Mouse (Mus musculus) hindbrain, embryonic 15.5 days (tissue): ENCODE measurements at regions not wholly inside any gene's neighbourhood (a gene's known extent, or its start where the extent isn't known, plus 50 kb on each side); places are given as distances from the start of the nearest gene placed in this dataset.

ENCODE experiments used
- ATAC-seq: fragments of 200-750 bp; cut with Nextera tagmentation; 2 replicates; pipeline ENCODE4 v1.8.0; 2017; ENCODE audit warnings: low read depth, moderate number of reproducible peaks, moderate TSS enrichment; ENCODE audit not compliant: low FRiP score
- H3K27ac ChIP-seq: fragments of 300-500 bp; sonication (generic); replicated peaks from 2 replicates; pipeline ENCODE4 v1.5.1; 2015; ENCODE audit warnings: mild to moderate bottlenecking, inconsistent platforms
- H3K27me3 ChIP-seq: fragments of 300-500 bp; sonication (generic); 2 replicates; pipeline ENCODE4 v1.6.1; 2015; ENCODE audit warnings: control low read depth, inconsistent platforms
- H3K36me3 ChIP-seq: fragments of 300-500 bp; sonication (generic); 2 replicates; pipeline ENCODE4 v1.6.1; 2015; ENCODE audit warnings: control low read depth, inconsistent platforms
- H3K4me1 ChIP-seq: fragments of 300-500 bp; sonication (generic); replicated peaks from 2 replicates; pipeline ENCODE4 v1.6.1; 2015; ENCODE audit warnings: control low read depth, inconsistent platforms
- H3K4me2 ChIP-seq: fragments of 300-500 bp; sonication (generic); 2 replicates; pipeline ENCODE4 v1.6.1; 2015; ENCODE audit warnings: moderate library complexity, mild to moderate bottlenecking, inconsistent platforms
- H3K4me3 ChIP-seq: fragments of 300-500 bp; sonication (generic); 2 replicates; pipeline ENCODE4 v1.5.1; 2015; ENCODE audit warnings: mild to moderate bottlenecking, inconsistent platforms
- H3K9ac ChIP-seq: fragments of 300-500 bp; sonication (generic); 2 replicates; pipeline ENCODE4 v1.6.1; 2015; ENCODE audit warnings: inconsistent platforms
- H3K9me3 ChIP-seq: fragments of 300-500 bp; sonication (generic); 2 replicates; pipeline ENCODE4 v1.6.1; 2016; ENCODE audit warnings: control low read depth, inconsistent platforms
- WGBS: fragments of 180-500 bp; shearing (Covaris S2); methylation state at CpG from one replicate; pipeline ENCODE4 v1.1.7; 2015; 5-methylcytosine and 5-hydroxymethylcytosine counted together

DNA sequence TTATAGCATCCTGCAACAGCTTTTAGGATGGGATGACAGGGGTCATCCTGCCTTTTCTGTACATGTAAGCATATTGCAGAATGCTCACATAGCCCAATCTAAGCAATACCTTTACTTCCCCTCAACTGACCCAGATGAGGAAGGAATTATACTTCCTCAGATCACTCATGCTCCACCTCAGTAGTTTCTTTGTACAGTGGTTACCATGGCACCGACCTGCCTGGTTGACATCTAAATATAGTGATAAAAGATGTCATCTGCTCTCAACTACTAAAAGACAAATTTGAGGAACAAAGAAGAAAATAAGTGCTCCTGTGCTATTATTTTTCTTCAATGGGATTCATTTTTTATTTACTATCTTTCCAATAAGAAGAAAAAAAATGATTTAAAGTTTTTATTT lies 994.6 kb upstream of the Gm37988 start:
- no peak for ATAC-seq
- Histone ChIP-seq H3K4me3 (no peak overlapping the region), H3K9ac (no peak overlapping the region), H3K36me3 (no peaks in the 10 kb centered on the region), H3K4me2 (no peak overlapping the region), H3K27ac (no peak overlapping the region), H3K27me3 (no peaks in the 10 kb centered on the region), H3K9me3 (no peaks in the 10 kb centered on the region), H3K4me1 (no peaks in the 10 kb centered on the region)
- 86% methylated on average over 1 of the region's 1 CpGs for WGBS

DNA sequence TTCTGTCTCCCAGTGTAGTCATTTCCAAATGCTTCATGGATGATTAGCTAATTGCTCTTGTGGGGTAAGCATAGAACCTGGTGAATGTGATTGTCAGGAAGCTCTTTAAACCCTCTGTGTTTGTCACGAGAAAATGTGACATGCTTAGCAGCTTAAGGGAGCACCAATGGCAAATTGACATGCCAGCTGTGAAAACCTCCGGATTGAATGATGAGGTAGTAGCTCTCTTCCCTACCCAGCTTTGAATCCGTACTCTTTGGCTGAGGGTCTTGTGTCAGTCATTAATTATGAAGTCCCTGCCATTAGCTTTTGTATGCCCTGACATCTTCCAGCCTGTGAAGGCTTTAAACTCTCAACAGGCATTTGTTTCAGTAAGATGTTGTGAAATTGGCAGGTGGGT lies 965.7 kb upstream of the Gm37988 start:
- ATAC-seq, result peak; percentile 63; the same call in 1 of the 2 replicates
- no peak overlapping the region for H3K9ac ChIP-seq
- H3K4me1 ChIP-seq, result no peaks in the 10 kb centered on the region
- H3K27ac ChIP-seq, result no peak overlapping the region
- H3K36me3 ChIP-seq, result no peaks in the 10 kb centered on the region
- H3K4me3 ChIP-seq, result no peak overlapping the region
- 26% methylated on average over 3 of the region's 3 CpGs for WGBS
- H3K27me3 ChIP-seq, result no peaks in the 10 kb centered on the region
- no peak overlapping the region for H3K4me2 ChIP-seq
- no peaks in the 10 kb centered on the region for H3K9me3 ChIP-seq
